Mouse (Mus musculus) limb, embryonic 14.5 days (tissue): ENCODE measurements around the gene Tekt5. TPM values are rescaled to one million over a fixed set of nuclear protein-coding genes. Genes with fewer than 3 reads are reported as not detected.

Source experiments
- ATAC-seq: fragments of 200-750 bp; cut with Nextera tagmentation; 2 replicates; pipeline ENCODE4 v1.8.0; 2017; ENCODE audit warnings: low read depth, moderate number of reproducible peaks, moderate TSS enrichment; ENCODE audit not compliant: low FRiP score
- DNase-seq: peaks from one replicate; pipeline ENCODE4 v3.0.0-alpha.2; 2015; ENCODE audit warnings: low spot score
- H3K27ac ChIP-seq: fragments of 300-500 bp; sonication (generic); replicated peaks from 2 replicates; pipeline ENCODE4 v1.5.1; 2014; ENCODE audit warnings: low read depth, mild to moderate bottlenecking, low read length, moderate library complexity, mixed read lengths
- H3K27me3 ChIP-seq: fragments of 300-500 bp; sonication (generic); 2 replicates; pipeline ENCODE4 v1.6.1; 2014; ENCODE audit warnings: low read length, mixed read lengths; ENCODE audit not compliant: control insufficient read depth, insufficient read depth
- H3K36me3 ChIP-seq: fragments of 300-500 bp; sonication (generic); 2 replicates; pipeline ENCODE4 v1.6.1; 2014; ENCODE audit warnings: mild to moderate bottlenecking, low read length, moderate library complexity, mixed read lengths; ENCODE audit not compliant: control insufficient read depth, insufficient read depth
- H3K4me1 ChIP-seq: fragments of 300-500 bp; sonication (generic); 2 replicates; pipeline ENCODE4 v1.6.1; 2014; ENCODE audit warnings: antibody characterized with exemption, low read length, mixed read lengths; ENCODE audit not compliant: control insufficient read depth, insufficient read depth
- H3K4me2 ChIP-seq: fragments of 300-500 bp; sonication (generic); replicated peaks from 2 replicates; pipeline ENCODE4 v1.6.1; 2014; ENCODE audit warnings: low read depth, mild to moderate bottlenecking, low read length, moderate library complexity; ENCODE audit not compliant: severe bottlenecking
- H3K4me3 ChIP-seq: fragments of 300-500 bp; sonication (generic); replicated peaks from 2 replicates; pipeline ENCODE4 v1.5.1; 2014; ENCODE audit warnings: low read length
- H3K9ac ChIP-seq: fragments of 300-500 bp; sonication (generic); 2 replicates; pipeline ENCODE4 v1.6.1; 2014; ENCODE audit warnings: mild to moderate bottlenecking, low read depth, low read length, moderate library complexity; ENCODE audit not compliant: severe bottlenecking
- H3K9me3 ChIP-seq: fragments of 300-500 bp; sonication (generic); 2 replicates; pipeline ENCODE4 v1.6.1; 2016; ENCODE audit warnings: low read length; ENCODE audit not compliant: control insufficient read depth
- POLR2A ChIP-seq: fragments of 200-500 bp; IDR thresholded peaks from 2 replicates; pipeline ENCODE4 v1.8.0; 2012; ENCODE audit warnings: inconsistent platforms, mild to moderate bottlenecking, moderate library complexity, borderline replicate concordance; ENCODE audit not compliant: insufficient read depth, insufficient read length; ENCODE audit errors: extremely low read depth
- WGBS: fragments of 180-500 bp; shearing (Covaris S2); extraction: QIAGEN DNeasy Blood & Tissue Kit; methylation state at CpG from one replicate; pipeline ENCODE4 v1.1.7; 2014; 5-methylcytosine and 5-hydroxymethylcytosine counted together
- polyA plus RNA-seq, 2 experiments: library from polyadenylated mRNA; depleted of rRNA in 1 of 2; stranded (reverse) in 1 of 2; unstranded in 1 of 2; fragments of >200 nt; fragmentation: Nextera tagmentation in 1 of 2; extraction: Ambion mirVana in 1 of 2; gene quantifications; 2 replicates each; pipeline versions ENCODE4 v1.2.1 to v1.2.3; 2012 to 2014

Gene Tekt5
- polyA plus RNA-seq, 2 experiments, result 1.4 to 2.0 TPM

- TF ChIP-seq POLR2A, result no peak
- Histone ChIP-seq H3K27me3 (no peaks in the 10 kb centered on the region), H3K9ac (no peak overlapping the region), H3K4me3 (no peak overlapping the region), H3K36me3 (peaks cover 88% of the 10 kb centered on the region), H3K9me3 (no peaks in the 10 kb centered on the region), H3K4me1 (peaks cover under 1% of the 10 kb centered on the region; the same call in 1 of the 2 replicates), H3K4me2 (no peak overlapping the region), H3K27ac (no peak overlapping the region)
- no peak for DNase-seq
- WGBS, result 95% methylated on average over 9 of the region's 9 CpGs
- ATAC-seq, result no peak
Measured at GRCm38 (mm10) chr16:10417723-10418259, 22.5 kb upstream of the Tekt5 start.

- Histone ChIP-seq H3K4me2 (no peak overlapping the region), H3K27me3 (no peaks in the 10 kb centered on the region), H3K4me1 (peaks cover 6% of the 10 kb centered on the region), H3K36me3 (peaks cover 79% of the 10 kb centered on the region), H3K27ac (no peak overlapping the region), H3K4me3 (no peak overlapping the region), H3K9ac (no peak overlapping the region), H3K9me3 (no peaks in the 10 kb centered on the region)
- no peak for ATAC-seq
- no peak for DNase-seq
- WGBS, result 95% methylated on average over 4 of the region's 4 CpGs
- TF ChIP-seq POLR2A, result no peak
Measured at GRCm38 (mm10) chr16:10416866-10417265, 21.6 kb upstream of the Tekt5 start.

DNA sequence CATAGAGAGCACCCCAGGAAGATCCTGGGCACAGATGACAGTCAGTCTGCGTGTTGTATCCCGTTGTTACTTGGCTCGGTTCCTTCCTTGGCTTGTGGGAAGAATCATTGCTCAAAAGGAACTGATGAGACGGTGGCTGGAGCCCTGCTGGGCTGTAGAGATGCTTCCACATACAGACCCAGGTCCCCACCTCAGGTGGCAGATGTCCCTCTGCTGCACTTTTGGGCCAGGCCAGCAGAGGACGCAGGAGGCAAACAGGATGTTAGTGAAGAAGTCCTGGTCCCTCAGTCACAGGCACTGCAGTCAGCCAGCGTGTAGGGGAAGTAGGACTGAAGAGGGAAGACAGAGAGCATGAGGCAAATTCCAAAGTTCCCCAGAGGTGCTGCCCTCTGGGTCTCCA, 20.7 kb upstream of the Tekt5 start:
- peaks cover 11% of the 10 kb centered on the region for H3K4me1 ChIP-seq
- no peak overlapping the region for H3K9ac ChIP-seq
- ATAC-seq, result no peak
- no peaks in the 10 kb centered on the region for H3K9me3 ChIP-seq
- no peak for TF ChIP-seq POLR2A
- H3K27ac ChIP-seq, result no peak overlapping the region
- no peak overlapping the region for H3K4me3 ChIP-seq
- DNase-seq, result no peak
- WGBS, result 78% methylated on average over 6 of the region's 6 CpGs
- no peaks in the 10 kb centered on the region for H3K27me3 ChIP-seq
- peaks cover 70% of the 10 kb centered on the region for H3K36me3 ChIP-seq
- no peak overlapping the region for H3K4me2 ChIP-seq

DNA sequence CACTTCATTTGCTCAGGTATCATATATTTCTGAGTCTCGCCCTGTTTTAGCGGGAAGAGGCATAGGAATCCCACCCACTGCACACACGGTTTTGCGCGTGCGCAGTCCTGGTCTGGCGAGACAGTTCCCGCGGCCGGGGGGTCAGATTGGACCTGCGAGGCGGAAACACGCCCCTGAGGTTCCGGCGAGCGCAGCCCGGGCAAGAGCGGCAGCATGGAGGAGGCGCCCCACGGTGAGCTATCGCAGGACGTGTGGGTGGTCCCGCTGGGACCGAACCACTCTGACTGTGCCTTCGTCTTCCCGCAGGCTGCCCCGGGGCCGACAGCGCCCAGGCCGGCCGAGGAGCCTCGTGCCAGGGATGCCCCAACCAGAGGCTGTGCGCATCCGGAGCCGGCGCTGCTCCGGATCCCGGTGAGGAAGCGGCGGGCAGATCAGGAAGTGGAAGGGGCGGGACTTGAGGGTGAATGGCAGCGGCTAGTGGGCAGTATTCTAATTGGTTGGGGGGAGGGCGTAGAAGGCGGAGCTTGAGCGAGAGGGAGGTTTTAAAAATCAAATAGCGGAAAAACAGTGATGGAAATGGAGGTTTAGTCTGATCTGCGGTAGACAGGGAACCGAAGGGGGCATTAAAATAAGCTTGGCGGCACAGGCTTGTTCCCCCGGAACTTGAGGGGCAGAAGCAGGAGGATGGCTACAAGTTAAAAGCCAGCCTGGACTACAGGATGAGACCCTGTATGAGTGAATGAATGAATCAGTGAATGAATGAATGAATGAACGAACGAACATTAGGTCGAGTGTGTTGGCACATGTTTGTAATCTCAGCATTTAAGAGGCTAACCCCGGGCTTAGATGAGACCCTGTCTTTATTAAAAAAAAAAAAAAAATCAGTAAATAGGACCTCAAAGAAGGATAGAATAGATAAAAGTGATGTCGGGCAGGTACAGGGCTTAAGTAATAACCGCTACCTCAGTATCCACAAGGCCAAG, 16.8 kb upstream of the Tekt5 start, which contains the start of gene Nubp1:
Gene Nubp1, plus strand, starts transcription at position 185 of the 983 bp plus-strand sequence.
- peak within 1 kb of the TSS; percentile 78 for H3K4me3 ChIP-seq
- H3K4me1 ChIP-seq, result peaks cover 11% of the 10 kb centered on the region
- peak within 1 kb of the TSS; percentile 78 for H3K4me2 ChIP-seq
- ATAC-seq (peak; percentile 98), DNase-seq (peak; percentile 96)
- 3% methylated on average over 56 of the region's 56 CpGs for WGBS
- H3K27ac ChIP-seq, result peak within 1 kb of the TSS; percentile 90
- H3K9ac ChIP-seq, result peak within 1 kb of the TSS; percentile 70
- no peaks in the 10 kb centered on the region for H3K27me3 ChIP-seq
- H3K9me3 ChIP-seq, result no peaks in the 10 kb centered on the region
- peaks cover 31% of the 10 kb centered on the region for H3K36me3 ChIP-seq
- peak; percentile 82; the same call in 1 of the 2 replicates for TF ChIP-seq POLR2A

- DNase-seq, result peak; percentile 76
- Histone ChIP-seq H3K27ac (no peak overlapping the region), H3K36me3 (no peaks in the 10 kb centered on the region), H3K9me3 (no peaks in the 10 kb centered on the region), H3K4me2 (no peak overlapping the region), H3K27me3 (no peaks in the 10 kb centered on the region; the same call in 1 of the 2 replicates), H3K9ac (no peak overlapping the region), H3K4me3 (no peak overlapping the region), H3K4me1 (no peaks in the 10 kb centered on the region; the same call in 1 of the 2 replicates)
- ATAC-seq, result no peak
- WGBS, result 27% methylated on average over 7 of the region's 7 CpGs
- no peak for TF ChIP-seq POLR2A
Measured at GRCm38 (mm10) chr16:10399160-10399559, 3.9 kb upstream of the Tekt5 start.
